In the genomic region with DNA sequence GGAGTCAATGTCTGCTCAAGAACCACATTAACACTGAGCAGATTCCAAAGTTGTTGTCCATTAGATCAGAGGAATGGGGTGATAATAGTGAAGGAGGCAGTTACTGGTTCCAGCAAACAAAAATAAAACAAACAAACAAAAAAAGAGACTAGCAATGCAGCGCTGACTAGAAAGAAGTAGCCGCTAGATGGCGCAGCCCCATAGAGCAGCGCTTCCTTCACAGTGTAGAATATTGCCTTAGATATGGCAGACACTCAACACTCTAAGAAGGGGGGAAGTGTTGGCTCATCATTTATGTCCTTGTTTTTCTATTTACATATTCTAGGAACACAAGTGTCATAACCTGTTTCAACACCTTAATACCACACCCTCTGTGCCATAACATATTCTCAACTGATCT, we compare ENCODE assay signal across 8 mouse cellular contexts. TPM values are rescaled to one million over a fixed set of nuclear protein-coding genes. Genes with fewer than 3 reads are reported as not detected.
DNase-seq lines count a peak whose midpoint lies in the region; ATAC-seq and TF ChIP-seq lines count a peak whose summit lies in the region.

No protein-coding gene starts in this region.

- no peak for TF ChIP-seq CTCF in thymus, adult 2 months (IDR thresholded peaks at IDR 0.05; ENCODE audit: borderline replicate concordance, control insufficient read depth, extremely low read depth, insufficient read depth, low read length, poor library complexity)
- TF ChIP-seq CTCF in bone marrow, adult 2 months (IDR thresholded peaks at IDR 0.05; ENCODE audit: control insufficient read depth, insufficient read depth, low read length), result peak; percentile 78

- H3K9ac ChIP-seq in embryonic facial prominence, embryonic 14.5 days (ENCODE audit: low read depth, low read length), result no peak overlapping the region
- no peak overlapping the region for H3K9ac ChIP-seq in limb, embryonic 14.5 days (ENCODE audit: low read depth, low read length, severe bottlenecking)

- H3K27ac ChIP-seq in thymus, adult 2 months (ENCODE audit: control insufficient read depth, insufficient read depth, low read length), result no peak overlapping the region
- no peak overlapping the region for H3K27ac ChIP-seq in bone marrow, adult 2 months (ENCODE audit: control insufficient read depth, insufficient read depth, low read depth, low read length, poor library complexity)
- no peak overlapping the region for H3K27ac ChIP-seq in embryonic facial prominence, embryonic 14.5 days (replicated peaks; ENCODE audit: low read depth, low read length)
- H3K27ac ChIP-seq in limb, embryonic 14.5 days (replicated peaks; ENCODE audit: low read depth, low read length), result no peak overlapping the region

- H3K4me3 ChIP-seq in thymus, adult 2 months (ENCODE audit: control insufficient read depth, insufficient read depth, low read length), result no peak overlapping the region
- H3K4me3 ChIP-seq in bone marrow, adult 2 months (replicated peaks; ENCODE audit: control insufficient read depth, low read depth, low read length), result no peak overlapping the region
- H3K4me3 ChIP-seq in embryonic facial prominence, embryonic 14.5 days (ENCODE audit: low read depth, low read length), result no peak overlapping the region
- H3K4me3 ChIP-seq in limb, embryonic 14.5 days (replicated peaks; ENCODE audit: low read length), result no peak overlapping the region

- WGBS in thymus, adult 2 months, result 1% methylated on average over 4 of the region's 4 CpGs
- WGBS in bone marrow, adult 2 months, result under 1% methylated on average over 4 of the region's 4 CpGs
- WGBS in embryonic facial prominence, embryonic 14.5 days, result 10% methylated on average over 4 of the region's 4 CpGs
- WGBS in limb, embryonic 14.5 days, result 6% methylated on average over 4 of the region's 4 CpGs

- no peaks in the 10 kb centered on the region for H3K4me1 ChIP-seq in thymus, adult 2 months (replicated peaks; ENCODE audit: control insufficient read depth, insufficient read depth, low read length)
- H3K4me1 ChIP-seq in bone marrow, adult 2 months (ENCODE audit: control insufficient read depth, insufficient read depth, low read length), result no peaks in the 10 kb centered on the region
- no peaks in the 10 kb centered on the region for H3K4me1 ChIP-seq in embryonic facial prominence, embryonic 14.5 days (ENCODE audit: control insufficient read depth, insufficient read depth, low read length)
- H3K4me1 ChIP-seq in limb, embryonic 14.5 days (ENCODE audit: control insufficient read depth, insufficient read depth, low read length), result peaks cover 2% of the 10 kb centered on the region; the same call in 1 of the 2 replicates

- H3K9me3 ChIP-seq in embryonic facial prominence, embryonic 14.5 days (ENCODE audit: control insufficient read depth, low read length), result no peaks in the 10 kb centered on the region
- H3K9me3 ChIP-seq in limb, embryonic 14.5 days (ENCODE audit: control insufficient read depth, low read length), result no peaks in the 10 kb centered on the region

- H3K36me3 ChIP-seq in thymus, adult 2 months (ENCODE audit: control insufficient read depth, insufficient read depth, low read length), result no peaks in the 10 kb centered on the region
- H3K36me3 ChIP-seq in embryonic facial prominence, embryonic 14.5 days (ENCODE audit: control insufficient read depth, insufficient read depth, low read length), result no peaks in the 10 kb centered on the region
- H3K36me3 ChIP-seq in limb, embryonic 14.5 days (ENCODE audit: control insufficient read depth, insufficient read depth, low read length), result no peaks in the 10 kb centered on the region

- ATAC-seq in embryonic facial prominence, embryonic 14.5 days (ENCODE audit: low read depth), result 0 out of 2 replicates have a peak, but pooled peaks have one; percentile 26
- no peak for ATAC-seq in limb, embryonic 14.5 days (ENCODE audit: low FRiP score, low read depth)

- no peak for TF ChIP-seq POLR2A in thymus, adult 2 months (IDR thresholded peaks at IDR 0.05; ENCODE audit: control insufficient read depth, extremely low read depth, insufficient read depth, low read length, poor library complexity)
- TF ChIP-seq POLR2A in bone marrow, adult 2 months (IDR thresholded peaks at IDR 0.05; ENCODE audit: borderline replicate concordance, control insufficient read depth, low read depth, low read length), result no peak
- TF ChIP-seq POLR2A in limb, embryonic 14.5 days (IDR thresholded peaks at IDR 0.05; ENCODE audit: borderline replicate concordance, extremely low read depth, insufficient read depth, insufficient read length), result no peak

- H3K4me2 ChIP-seq in embryonic facial prominence, embryonic 14.5 days (ENCODE audit: low read depth, low read length), result no peak overlapping the region
- H3K4me2 ChIP-seq in limb, embryonic 14.5 days (replicated peaks; ENCODE audit: low read depth, low read length, severe bottlenecking), result no peak overlapping the region

- DNase-seq in thymus, adult 2 months, result peak; percentile 63
- DNase-seq in thymus, adult 18-20 months, result no peak
- peak; percentile 61 for DNase-seq in embryonic facial prominence, embryonic 14.5 days (ENCODE audit: low spot score)
- peak; percentile 12 for DNase-seq in hindlimb bud, embryonic 11.5 days (ENCODE audit: extremely low spot score, low read depth, low spot score)
- peak; percentile 73 for DNase-seq in limb, embryonic 14.5 days (ENCODE audit: low spot score)
- DNase-seq in naive thymus-derived CD4-positive, alpha-beta T cell, adult 2 months (ENCODE audit: low read depth), result peak; percentile 78
- peak; percentile 45 to 53 for DNase-seq in thymus, postnatal 36 days

- no peaks in the 10 kb centered on the region for H3K27me3 ChIP-seq in thymus, adult 2 months (ENCODE audit: control insufficient read depth, insufficient read depth, low read length)
- no peaks in the 10 kb centered on the region for H3K27me3 ChIP-seq in embryonic facial prominence, embryonic 14.5 days (replicated peaks; ENCODE audit: control insufficient read depth, insufficient read depth, low read length)
- no peaks in the 10 kb centered on the region for H3K27me3 ChIP-seq in limb, embryonic 14.5 days (ENCODE audit: control insufficient read depth, insufficient read depth, low read length)

RNA-seq across cellular contexts. Expression of a gene that starts 14.5 kb away (rescaled TPM):
- 0.97 and 1.7 TPM in 2 replicates for polyA plus RNA-seq in thymus, adult 2 months (2012; rRNA removed)
- 2.7 and 2.9 TPM in 2 replicates for polyA plus RNA-seq in bone marrow, adult 2 months (2011; ENCODE audit: insufficient read depth, insufficient read length, low replicate concordance, missing spikeins)
- 12.4 and 13.3 TPM in 2 replicates for polyA plus RNA-seq in embryonic facial prominence, embryonic 14.5 days (2014; fragmentation: Nextera tagmentation; extraction: Ambion mirVana)
- polyA plus RNA-seq in limb, embryonic 14.5 days (2012; rRNA removed), result 17.3 and 21.8 TPM in 2 replicates
- 8.7 and 10.7 TPM in 2 replicates for polyA plus RNA-seq in limb, embryonic 14.5 days (2014; fragmentation: Nextera tagmentation; extraction: Ambion mirVana)

RNA-seq across cellular contexts. Expression of a gene that starts 31.7 kb away (rescaled TPM):
- polyA plus RNA-seq in thymus, adult 2 months (2012; rRNA removed), result 4.3 and 4.7 TPM in 2 replicates
- polyA plus RNA-seq in bone marrow, adult 2 months (2011; ENCODE audit: insufficient read depth, insufficient read length, low replicate concordance, missing spikeins), result 1.5 and 3.9 TPM in 2 replicates
- 21.0 and 27.1 TPM in 2 replicates for polyA plus RNA-seq in embryonic facial prominence, embryonic 14.5 days (2014; fragmentation: Nextera tagmentation; extraction: Ambion mirVana)
- 16.3 and 18.3 TPM in 2 replicates for polyA plus RNA-seq in limb, embryonic 14.5 days (2012; rRNA removed)
- 23.6 and 25.5 TPM in 2 replicates for polyA plus RNA-seq in limb, embryonic 14.5 days (2014; fragmentation: Nextera tagmentation; extraction: Ambion mirVana)

RNA-seq across cellular contexts. Expression of a gene that starts 36.4 kb away (rescaled TPM):
- 15.8 and 19.3 TPM in 2 replicates for polyA plus RNA-seq in thymus, adult 2 months (2012; rRNA removed)
- polyA plus RNA-seq in bone marrow, adult 2 months (2011; ENCODE audit: insufficient read depth, insufficient read length, low replicate concordance, missing spikeins), result 6.4 TPM in 2 replicates
- polyA plus RNA-seq in embryonic facial prominence, embryonic 14.5 days (2014; fragmentation: Nextera tagmentation; extraction: Ambion mirVana), result 3.8 and 4.1 TPM in 2 replicates
- polyA plus RNA-seq in limb, embryonic 14.5 days (2012; rRNA removed), result 4.9 and 5.1 TPM in 2 replicates
- 3.2 and 4.1 TPM in 2 replicates for polyA plus RNA-seq in limb, embryonic 14.5 days (2014; fragmentation: Nextera tagmentation; extraction: Ambion mirVana)

Comparison
In these comparisons a context has a peak if more than half of its experiments do, and no peak if none do; other contexts are left out.
1. DNase-seq: peak in thymus, adult 2 months (single experiment), embryonic facial prominence, embryonic 14.5 days (single experiment), hindlimb bud, embryonic 11.5 days (single experiment), limb, embryonic 14.5 days (single experiment), naive thymus-derived CD4-positive, alpha-beta T cell, adult 2 months (single experiment) and thymus, postnatal 36 days (2 of 2); none in thymus, adult 18-20 months (0 of 2).